18 mouse cellular contexts compared by ENCODE assay signal in genomic region chr1:188896906-188897551, GRCm38 (mm10).
DNase-seq lines count a peak whose midpoint lies in the region; ATAC-seq lines count a peak whose summit lies in the region.
"Had no signal": no experiment of that assay in that cellular context is flagged by ENCODE, and none has a peak within 500 bp of the region (broad histone marks: within the 10 kb centered on the region; RNA-seq: fewer than 3 reads in every experiment).

No protein-coding gene starts in this region.

- H3K4me1 ChIP-seq in heart, embryonic 13.5 days = peaks cover 21% of the 10 kb centered on the region
- H3K4me1 ChIP-seq in liver, embryonic 12.5 days = peaks cover 40% of the 10 kb centered on the region
- peaks cover 7% of the 10 kb centered on the region for H3K4me1 ChIP-seq in liver, embryonic 16.5 days (ENCODE audit: control insufficient read depth, low read depth, low read length)

- 13% methylated on average over 4 of the region's 4 CpGs for WGBS in heart, embryonic 13.5 days
- WGBS in liver, embryonic 12.5 days (ENCODE audit: insufficient replicate concordance) = 26% methylated on average over 4 of the region's 4 CpGs
- 14% methylated on average over 4 of the region's 4 CpGs for WGBS in liver, embryonic 16.5 days (ENCODE audit: insufficient replicate concordance)

- no peak for ATAC-seq in heart, embryonic 13.5 days (ENCODE audit: extremely low read depth, insufficient number of reproducible peaks, low FRiP score, low TSS enrichment)
- peak; percentile 92 for ATAC-seq in liver, embryonic 12.5 days
- ATAC-seq in liver, embryonic 16.5 days (ENCODE audit: low read depth) = peak; percentile 80
- ATAC-seq in inflammation-experienced regulatory T-cells, adult 6 months = no peak
- ATAC-seq: forebrain, embryonic 16.5 days; intestine, postnatal 0 days had no signal

- H3K36me3 ChIP-seq in heart, embryonic 13.5 days = no peaks in the 10 kb centered on the region
- no peaks in the 10 kb centered on the region for H3K36me3 ChIP-seq in liver, embryonic 12.5 days
- no peaks in the 10 kb centered on the region for H3K36me3 ChIP-seq in liver, embryonic 16.5 days (ENCODE audit: control insufficient read depth, insufficient read depth)
- H3K36me3 ChIP-seq: embryonic facial prominence, embryonic 10.5 days; forebrain, embryonic 12.5 days; hindbrain, embryonic 10.5 days had no signal

- peak; percentile 44 for DNase-seq in heart, adult 11 months
- DNase-seq in heart, postnatal 10 days = no peak
- DNase-seq in heart, postnatal 4 days = no peak
- no peak for DNase-seq in spleen, postnatal 4 days (ENCODE audit: low spot score in 2 of 2)
- DNase-seq: adrenal gland, postnatal 10 days; cerebellum, adult 18-20 months; cerebellum, adult 9-11 months; gastrocnemius, postnatal 10 days had no signal

- no peaks in the 10 kb centered on the region for H3K9me3 ChIP-seq in heart, embryonic 13.5 days
- no peaks in the 10 kb centered on the region for H3K9me3 ChIP-seq in liver, embryonic 12.5 days (replicated peaks)
- no peaks in the 10 kb centered on the region for H3K9me3 ChIP-seq in liver, embryonic 16.5 days (replicated peaks; ENCODE audit: control insufficient read depth, low read length)
- H3K9me3 ChIP-seq: embryonic facial prominence, embryonic 10.5 days; forebrain, embryonic 12.5 days; hindbrain, embryonic 10.5 days had no signal

- H3K9ac ChIP-seq in heart, embryonic 13.5 days = no peak overlapping the region
- no peak overlapping the region; the same call in 1 of the 2 replicates for H3K9ac ChIP-seq in liver, embryonic 12.5 days
- no peak overlapping the region for H3K9ac ChIP-seq in liver, embryonic 16.5 days (ENCODE audit: low read depth, low read length)
- H3K9ac ChIP-seq: forebrain, embryonic 12.5 days; hindbrain, embryonic 14.5 days had no signal

- no peaks in the 10 kb centered on the region for H3K27me3 ChIP-seq in heart, embryonic 13.5 days (replicated peaks)
- no peaks in the 10 kb centered on the region; the same call in 1 of the 2 replicates for H3K27me3 ChIP-seq in liver, embryonic 12.5 days (replicated peaks)
- H3K27me3 ChIP-seq in liver, embryonic 16.5 days (ENCODE audit: control insufficient read depth, insufficient read depth, low read depth, low read length) = no peaks in the 10 kb centered on the region

- no peak overlapping the region for H3K4me3 ChIP-seq in heart, embryonic 13.5 days
- H3K4me3 ChIP-seq in liver, embryonic 12.5 days = no peak overlapping the region; the same call in 1 of the 2 replicates
- no peak overlapping the region for H3K4me3 ChIP-seq in liver, embryonic 16.5 days (ENCODE audit: low read depth, low read length)
- H3K4me3 ChIP-seq: embryonic facial prominence, embryonic 10.5 days; forebrain, embryonic 12.5 days; hindbrain, embryonic 10.5 days had no signal

- intact Hi-C loops in heart, postnatal 10 days (cut with DNase I) = no loop called here

- no peak overlapping the region for H3K27ac ChIP-seq in heart, embryonic 13.5 days (replicated peaks)
- peak overlapping the region; percentile 49; the same call in 1 of the 2 replicates for H3K27ac ChIP-seq in liver, embryonic 12.5 days
- H3K27ac ChIP-seq in liver, embryonic 16.5 days (ENCODE audit: low read length) = no peak overlapping the region
- H3K27ac ChIP-seq: embryonic facial prominence, embryonic 10.5 days; forebrain, embryonic 12.5 days; hindbrain, embryonic 10.5 days; hindbrain, embryonic 14.5 days had no signal

- H3K4me2 ChIP-seq in heart, embryonic 13.5 days = 0 out of 2 replicates have a peak overlapping the region, but pooled peaks have one; percentile 18
- H3K4me2 ChIP-seq in liver, embryonic 12.5 days = peak overlapping the region; percentile 57
- peak overlapping the region; percentile 34; the same call in 1 of the 2 replicates for H3K4me2 ChIP-seq in liver, embryonic 16.5 days (ENCODE audit: low read depth, low read length)
- H3K4me2 ChIP-seq: forebrain, embryonic 12.5 days; hindbrain, embryonic 14.5 days had no signal

Comparison
In these comparisons a context has a peak if more than half of its experiments do, and no peak if none do; other contexts are left out.
1. ATAC-seq: peak in liver, embryonic 12.5 days (single experiment) and liver, embryonic 16.5 days (single experiment); none in heart, embryonic 13.5 days (single experiment) and inflammation-experienced regulatory T-cells, adult 6 months (single experiment).
2. Peak in every context shown above with its lines, with median percentiles within 50 percentile points of each other: H3K4me2 ChIP-seq.